Mouse (Mus musculus) central nervous system, embryonic 11.5 days (tissue): ENCODE data around the gene Dnaja2. TPM values are rescaled to one million over a fixed set of nuclear protein-coding genes. Genes with fewer than 3 reads are reported as not detected.

ENCODE experiments used
- polyA plus RNA-seq: library from polyadenylated mRNA; depleted of rRNA; stranded (reverse); fragments of >200 nt; gene quantifications from 2 replicates; pipeline ENCODE4 v1.2.3, GENCODE M21; 2012; rRNA removed

Gene Dnaja2
- 98.0 and 126 TPM in 2 replicates for polyA plus RNA-seq

GRCm38 (mm10) chr8:85555181-85556145 is at the start of gene Dnaja2:
Gene Dnaja2 (minus strand): TSS chr8:85555344.

DNA sequence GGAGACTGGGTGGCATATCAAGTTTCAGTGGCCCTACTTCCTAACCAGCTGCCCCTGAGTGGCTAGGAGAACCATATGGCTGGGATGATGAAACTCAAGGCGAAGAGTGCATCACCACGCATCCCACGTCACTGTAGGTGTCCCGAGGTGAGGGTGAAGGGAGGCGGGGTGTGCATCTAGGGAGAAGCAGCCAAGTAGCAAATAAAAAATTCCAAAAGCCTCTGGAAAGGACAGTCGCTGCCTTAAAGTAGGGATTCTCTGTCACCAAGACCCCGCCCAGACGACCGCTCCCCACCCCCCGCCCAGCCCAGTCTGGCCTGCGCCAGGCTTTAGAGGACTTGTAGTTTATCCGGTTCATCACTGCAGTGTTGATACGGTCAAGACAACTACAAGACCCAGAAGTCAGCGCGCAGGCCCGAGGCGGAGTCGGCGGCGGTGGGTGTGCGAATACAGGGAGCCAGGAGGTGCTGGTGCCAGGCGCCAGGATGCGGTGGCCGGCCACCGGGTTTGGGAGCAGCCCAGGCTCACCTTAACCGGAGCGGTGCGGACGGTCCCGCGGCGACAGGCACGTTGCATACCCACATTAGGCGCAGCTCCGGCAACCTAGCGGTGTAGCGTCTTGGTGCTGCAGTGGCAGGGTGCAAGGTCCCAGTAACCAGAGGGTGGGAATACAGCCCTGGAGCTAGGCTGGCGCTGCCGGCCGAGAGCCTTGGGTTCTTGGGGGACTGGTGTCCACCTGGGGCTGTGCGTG is 62.8 kb downstream of the Dnaja2 start, which contains the start of gene Gpt2:
Gene Gpt2 (plus strand): TSS at position 452 of the 751 bp plus-strand sequence.

Other genes starting within 250 kb of the Dnaja2 start
- 3.8 and 5.8 TPM in 2 replicates for gene Mylk3, start 169.0 kb downstream of the Dnaja2 start, polyA plus RNA-seq
- gene 4921524J17Rik, start 122.5 kb downstream of the Dnaja2 start, polyA plus RNA-seq: 23.3 and 24.1 TPM in 2 replicates
- 20.5 and 24.3 TPM in 2 replicates for gene Gpt2, start 62.8 kb downstream of the Dnaja2 start, polyA plus RNA-seq
- 13.3 and 19.4 TPM in 2 replicates for gene Neto2, start 145.6 kb upstream of the Dnaja2 start, polyA plus RNA-seq